13 mouse cellular contexts compared by ENCODE assay signal in genomic region chr7:35258294-35258693, GRCm38 (mm10). TPM values are rescaled to one million over a fixed set of nuclear protein-coding genes. Genes with fewer than 3 reads are reported as not detected.
"Had no signal": no experiment of that assay in that cellular context is flagged by ENCODE, and none has a peak within 500 bp of the region (broad histone marks: within the 10 kb centered on the region; RNA-seq: fewer than 3 reads in every experiment).

No protein-coding gene starts in this region.

- H3K36me3 ChIP-seq: intestine, embryonic 15.5 days; limb, embryonic 10.5 days; liver, embryonic 15.5 days; midbrain, embryonic 13.5 days; stomach, embryonic 15.5 days had no signal

- H3K9me3 ChIP-seq: intestine, embryonic 15.5 days; limb, embryonic 10.5 days; liver, embryonic 15.5 days; midbrain, embryonic 13.5 days; stomach, embryonic 15.5 days had no signal

- H3K9ac ChIP-seq: intestine, embryonic 15.5 days; liver, embryonic 15.5 days; midbrain, embryonic 13.5 days; stomach, embryonic 15.5 days had no signal

- H3K27ac ChIP-seq: intestine, embryonic 15.5 days; layer of hippocampus, adult 2 months; limb, embryonic 10.5 days; liver, embryonic 15.5 days; midbrain, embryonic 13.5 days; stomach, embryonic 15.5 days had no signal

- H3K4me2 ChIP-seq: intestine, embryonic 15.5 days; liver, embryonic 11.5 days; liver, embryonic 15.5 days; midbrain, embryonic 13.5 days; stomach, embryonic 15.5 days had no signal

- H3K4me1 ChIP-seq: intestine, embryonic 15.5 days; liver, embryonic 15.5 days; midbrain, embryonic 13.5 days; stomach, embryonic 15.5 days had no signal

- ATAC-seq: intestine, embryonic 15.5 days; midbrain, embryonic 13.5 days had no signal

- DNase-seq: kidney, adult 8-10 months; lung, postnatal 10 days; right cerebral cortex, postnatal 14 days; thymus, adult 2 months; thymus, postnatal 25 days had no signal

- H3K4me3 ChIP-seq: intestine, embryonic 15.5 days; layer of hippocampus, adult 2 months; limb, embryonic 10.5 days; liver, embryonic 15.5 days; midbrain, embryonic 13.5 days; stomach, embryonic 15.5 days had no signal

- H3K27me3 ChIP-seq: intestine, embryonic 15.5 days; liver, embryonic 15.5 days; midbrain, embryonic 13.5 days; stomach, embryonic 15.5 days had no signal

RNA-seq across cellular contexts. Expression of gene Lrp3, which starts 43.0 kb away (rescaled TPM):
- total RNA-seq: megakaryocyte progenitor cell, adult 5-6 weeks had no signal
